Mouse (Mus musculus): ENCODE results near the gene Ccdc117. TPM values are rescaled to one million over a fixed set of nuclear protein-coding genes. Genes with fewer than 3 reads are reported as not detected.

Gene Ccdc117
- 8.5 and 9.0 TPM in 2 replicates for polyA plus RNA-seq (2015; fragmentation: Nextera tagmentation; extraction: Ambion mirVana)

GRCm38 (mm10) chr11:5541799-5542481, at the start of gene Ccdc117:
TSS of gene Ccdc117 (minus strand) at chr11:5542187.

GRCm38 (mm10) chr11:5569474-5569873, 27.5 kb upstream of the Ccdc117 start, which contains the start of gene Ankrd36:
TSS of gene Ankrd36 (plus strand) at chr11:5569684.

GRCm38 (mm10) chr11:5520412-5521265, 21.3 kb downstream of the Ccdc117 start, which contains the start of gene Xbp1:
TSS of gene Xbp1 (plus strand) at chr11:5520659.

Other genes starting within 250 kb of the Ccdc117 start
- gene Znrf3, start 97.3 kb downstream of the Ccdc117 start, polyA plus RNA-seq (2015; fragmentation: Nextera tagmentation; extraction: Ambion mirVana) = 2.6 and 2.7 TPM in 2 replicates
- gene Xbp1, start 21.5 kb downstream of the Ccdc117 start, polyA plus RNA-seq (2015; fragmentation: Nextera tagmentation; extraction: Ambion mirVana) = 75.9 and 90.7 TPM in 2 replicates
- gene Ankrd36, start 27.5 kb upstream of the Ccdc117 start, polyA plus RNA-seq (2015; fragmentation: Nextera tagmentation; extraction: Ambion mirVana) = 2.4 and 3.7 TPM in 2 replicates
- gene Mrps24, start 173.5 kb upstream of the Ccdc117 start, polyA plus RNA-seq (2015; fragmentation: Nextera tagmentation; extraction: Ambion mirVana) = 184 and 187 TPM in 2 replicates
- 10.3 and 13.3 TPM in 2 replicates for gene Urgcp, start 220.2 kb upstream of the Ccdc117 start, polyA plus RNA-seq (2015; fragmentation: Nextera tagmentation; extraction: Ambion mirVana)
- gene Dbnl, start 246.3 kb upstream of the Ccdc117 start, polyA plus RNA-seq (2015; fragmentation: Nextera tagmentation; extraction: Ambion mirVana) = 58.9 and 61.8 TPM in 2 replicates

Measured in spleen, postnatal 0 days (tissue).